Mouse (Mus musculus): ENCODE results near the gene Pold1.

The Pold1 gene

DNA sequence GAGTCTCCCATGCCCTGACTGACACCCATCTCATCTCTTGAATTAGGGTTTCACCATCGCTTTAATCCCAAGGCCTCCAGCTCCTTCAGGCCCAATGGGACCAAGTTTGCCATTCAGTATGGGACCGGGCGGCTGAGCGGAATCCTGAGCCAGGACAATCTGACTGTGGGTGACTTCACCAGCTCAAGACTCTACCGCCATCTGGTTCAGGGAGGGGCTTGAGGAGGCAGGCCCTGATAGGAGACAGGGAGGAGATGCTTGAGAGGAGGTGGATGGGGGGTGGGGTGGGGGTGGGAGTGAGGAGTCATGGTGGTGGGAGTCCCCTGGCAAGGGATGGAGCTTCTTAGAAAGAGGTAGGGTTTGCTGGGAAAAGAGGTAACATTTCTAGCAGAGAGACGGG is 33.0 kb upstream of the Pold1 start:
- no peak for DNase-seq (ENCODE audit: low read depth, low spot score)

DNA sequence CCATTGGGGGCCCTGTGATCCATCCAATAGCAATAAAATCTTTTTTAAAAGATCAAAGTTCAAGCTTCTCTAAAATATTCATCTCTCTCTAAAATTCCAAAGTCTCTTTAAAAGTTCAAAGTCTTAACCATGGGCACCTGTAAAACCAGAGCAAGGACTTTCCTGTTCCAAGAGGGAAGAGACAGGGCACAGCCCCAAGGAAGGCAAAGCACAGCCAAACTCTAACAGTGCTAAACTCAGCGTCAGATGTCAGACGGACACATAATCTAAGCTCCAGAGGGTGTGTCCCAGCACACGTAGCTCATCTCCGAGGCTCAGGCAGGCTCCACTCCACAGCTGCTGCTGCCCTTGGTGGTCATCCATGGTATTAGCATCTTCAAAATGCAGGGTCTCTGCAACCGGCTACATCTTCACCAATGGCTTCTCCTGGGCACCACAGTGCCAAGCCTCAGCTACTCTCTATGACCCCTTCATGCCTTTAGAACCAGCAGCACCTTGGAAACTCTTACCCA is 27.7 kb upstream of the Pold1 start:
- no peak for DNase-seq (ENCODE audit: low read depth, low spot score)

GRCm38 (mm10) chr7:44572956-44573484 is 24.4 kb upstream of the Pold1 start:
- no peak for DNase-seq (ENCODE audit: low read depth, low spot score)

DNA sequence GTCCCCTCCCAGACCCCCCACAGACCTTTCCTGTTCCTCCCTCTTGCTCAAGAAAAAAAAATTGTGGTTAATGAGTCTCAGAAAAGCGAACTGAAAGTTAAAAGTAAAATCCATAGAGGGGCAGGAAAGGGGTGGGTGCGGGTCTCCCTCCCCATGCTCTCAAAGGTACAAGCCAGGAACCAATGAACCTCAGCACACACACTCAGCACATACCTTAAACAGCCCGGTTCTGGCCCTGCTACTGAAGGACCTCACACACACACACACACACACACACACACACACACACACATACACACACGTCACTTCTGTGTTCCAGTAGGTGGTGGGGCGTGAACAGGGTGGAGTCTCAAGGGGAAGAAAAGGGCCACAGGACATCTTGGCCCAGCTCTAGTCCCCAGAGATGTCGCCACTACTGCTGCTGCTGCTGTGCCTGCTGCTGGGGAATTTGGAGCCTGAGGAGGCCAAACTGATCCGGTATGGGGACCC is 23.6 kb upstream of the Pold1 start, which contains the start of gene Napsa:
Napsa (plus strand) TSS at position 168 of the 489 bp plus-strand sequence.
- DNase-seq (ENCODE audit: low read depth, low spot score), result no peak

DNA sequence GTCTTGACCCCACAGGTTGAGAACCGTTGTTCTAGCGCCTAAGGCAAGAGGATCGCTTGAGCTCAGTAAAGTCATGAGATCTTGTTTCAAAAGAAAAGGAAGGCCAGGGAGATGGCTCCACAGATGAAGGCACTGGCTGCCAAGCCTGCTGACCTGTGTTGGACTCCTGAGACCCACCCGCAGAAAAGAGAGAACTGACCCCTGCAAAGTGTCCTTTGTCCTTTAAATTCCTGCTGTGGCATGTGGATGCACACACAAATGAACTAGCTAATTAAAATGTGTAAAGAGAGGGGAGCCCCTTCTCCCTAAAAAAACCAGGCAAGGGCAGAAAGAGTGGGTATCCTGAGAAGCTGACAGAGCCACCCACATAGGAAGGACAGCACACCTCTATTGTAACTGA is 23.2 kb upstream of the Pold1 start:
- no peak for DNase-seq (ENCODE audit: low read depth, low spot score)

- no peak for DNase-seq (ENCODE audit: low read depth, low spot score)
These were observed 22.3 kb upstream of the Pold1 start for GRCm38 (mm10) chr7:44570989-44571388.

GRCm38 (mm10) chr7:44568803-44569202 is 20.2 kb upstream of the Pold1 start:
- no peak for DNase-seq (ENCODE audit: low read depth, low spot score)

- DNase-seq (ENCODE audit: low read depth, low spot score), result no peak
These were observed 16.8 kb upstream of the Pold1 start for GRCm38 (mm10) chr7:44565414-44565813.

DNA sequence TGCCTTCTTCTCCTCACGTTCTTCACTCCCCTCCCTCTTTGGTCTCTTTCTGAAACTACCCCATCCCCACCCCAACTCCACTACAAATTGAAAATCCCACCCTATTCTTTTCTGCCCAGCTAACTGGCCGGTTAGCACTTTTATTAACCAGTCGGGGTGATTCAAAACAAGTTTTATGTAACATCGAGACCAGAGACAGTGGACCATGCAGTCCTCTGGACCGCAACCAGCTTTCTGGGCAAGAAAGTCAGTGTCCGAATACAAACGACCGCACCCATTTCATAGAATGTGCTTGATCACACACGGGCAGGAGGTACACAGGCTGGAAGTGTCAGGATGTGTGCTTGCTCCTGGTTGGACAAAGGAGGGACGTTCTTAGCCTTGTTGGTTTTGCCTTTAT is 15.8 kb upstream of the Pold1 start:
- DNase-seq (ENCODE audit: low read depth, low spot score), result no peak

GRCm38 (mm10) chr7:44563284-44563683 is 14.6 kb upstream of the Pold1 start:
- no peak for DNase-seq (ENCODE audit: low read depth, low spot score)

GRCm38 (mm10) chr7:44560435-44561400 is 12.1 kb upstream of the Pold1 start:
- DNase-seq (ENCODE audit: low read depth, low spot score), result peak; percentile 56

GRCm38 (mm10) chr7:44557629-44558028 is 9.0 kb upstream of the Pold1 start:
- no peak for DNase-seq (ENCODE audit: low read depth, low spot score)

GRCm38 (mm10) chr7:44553826-44554225 is 5.2 kb upstream of the Pold1 start, which contains the start of gene Nr1h2:
Nr1h2 (minus strand) TSS chr7:44553951.
- DNase-seq (ENCODE audit: low read depth, low spot score), result peak; percentile 87

DNA sequence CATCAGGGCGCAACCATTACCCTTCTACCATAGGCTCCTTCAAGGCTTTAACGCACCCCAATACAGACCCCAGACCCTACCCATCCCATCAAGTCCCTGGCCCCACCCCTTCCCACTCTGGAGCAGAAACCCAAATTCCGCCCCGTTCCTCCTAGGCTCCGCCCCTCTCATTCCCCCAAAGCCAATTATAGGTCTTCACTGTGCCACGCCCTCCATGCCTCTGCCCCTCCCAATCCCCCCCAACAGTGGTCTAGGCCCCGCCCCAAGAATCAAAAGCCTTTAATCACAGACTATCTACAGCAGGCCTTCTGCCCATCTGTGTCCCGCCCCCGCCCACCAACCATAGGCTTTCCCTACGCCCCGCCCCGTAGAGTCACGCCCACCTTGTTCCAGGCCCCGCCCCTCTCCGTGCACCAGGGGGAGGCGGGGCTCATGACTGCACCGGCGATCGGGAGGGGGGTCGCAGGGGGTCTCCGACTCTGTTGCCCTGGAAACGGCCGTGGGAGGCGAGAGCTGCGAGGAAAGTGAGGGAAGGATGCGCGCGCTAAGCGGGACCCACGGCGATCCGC is 4.6 kb upstream of the Pold1 start:
- DNase-seq (ENCODE audit: low read depth, low spot score), result peak; percentile 69

DNA sequence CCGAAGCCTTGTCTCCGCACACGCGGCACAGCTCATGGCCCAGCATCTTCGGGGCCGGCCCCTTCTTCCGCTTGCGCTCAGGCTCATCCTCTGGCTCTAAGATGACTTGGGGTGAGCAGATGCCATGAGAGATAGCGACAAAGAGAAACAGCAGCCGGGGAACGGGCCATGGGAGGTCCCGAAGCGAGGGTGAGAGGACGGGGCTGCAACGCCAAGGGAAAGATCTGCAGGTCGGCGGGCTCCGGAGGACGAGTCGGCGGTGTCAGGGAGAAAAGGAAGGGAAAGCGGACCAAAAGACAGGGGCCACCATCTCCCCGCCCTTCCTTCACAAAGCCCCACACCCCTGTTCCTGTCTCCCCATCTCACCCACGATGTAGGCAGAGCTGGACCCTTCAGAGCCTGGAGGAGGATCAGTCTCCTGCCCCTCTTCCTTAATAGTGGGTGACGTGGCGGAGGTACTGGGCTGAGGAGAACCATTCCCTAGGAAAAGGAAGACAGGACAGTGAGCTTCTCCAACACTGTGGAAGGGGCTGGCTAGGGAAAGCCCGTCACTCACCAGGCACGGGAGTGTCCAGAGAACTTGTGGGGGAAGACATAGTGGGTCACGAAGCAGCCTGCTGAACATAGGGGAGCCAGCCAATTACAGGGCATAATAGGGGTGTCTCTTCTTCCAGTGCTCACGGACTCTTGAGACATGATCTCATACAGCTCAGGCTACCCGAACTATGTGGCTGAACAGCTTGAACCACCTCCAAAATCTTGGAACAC is 3.7 kb upstream of the Pold1 start:
- DNase-seq (ENCODE audit: low read depth, low spot score), result no peak

DNA sequence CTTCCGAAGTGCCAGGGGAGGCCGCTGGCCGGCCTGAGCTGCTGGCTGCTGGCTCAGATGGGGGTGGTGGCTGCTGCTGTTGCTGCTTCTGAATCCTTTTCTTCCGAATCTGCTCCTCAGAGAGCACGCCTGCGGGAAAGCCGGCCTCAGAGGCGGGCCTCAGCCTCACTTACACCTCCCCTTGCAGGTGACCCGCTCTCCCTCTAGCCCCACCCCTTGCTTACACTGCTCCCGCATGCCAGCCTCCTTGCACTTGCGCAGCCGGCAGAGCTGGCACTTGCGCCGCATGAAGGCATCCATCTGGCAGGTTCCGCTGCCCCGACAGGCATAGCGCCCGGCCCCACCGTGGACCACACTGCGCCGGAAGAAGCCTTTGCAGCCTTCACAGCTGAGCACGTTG is 3.1 kb upstream of the Pold1 start:
- no peak for DNase-seq (ENCODE audit: low read depth, low spot score)

GRCm38 (mm10) chr7:44551301-44551700 is 2.7 kb upstream of the Pold1 start:
- DNase-seq (ENCODE audit: low read depth, low spot score), result no peak

GRCm38 (mm10) chr7:44550409-44550678 is 1.7 kb upstream of the Pold1 start:
- no peak for DNase-seq (ENCODE audit: low read depth, low spot score)

- no peak for DNase-seq (ENCODE audit: low read depth, low spot score)
These were observed 1.2 kb upstream of the Pold1 start for GRCm38 (mm10) chr7:44549621-44550408.

- DNase-seq (ENCODE audit: low read depth, low spot score), result no peak
These were observed 924 bp downstream of the Pold1 start for GRCm38 (mm10) chr7:44547725-44548124.

DNA sequence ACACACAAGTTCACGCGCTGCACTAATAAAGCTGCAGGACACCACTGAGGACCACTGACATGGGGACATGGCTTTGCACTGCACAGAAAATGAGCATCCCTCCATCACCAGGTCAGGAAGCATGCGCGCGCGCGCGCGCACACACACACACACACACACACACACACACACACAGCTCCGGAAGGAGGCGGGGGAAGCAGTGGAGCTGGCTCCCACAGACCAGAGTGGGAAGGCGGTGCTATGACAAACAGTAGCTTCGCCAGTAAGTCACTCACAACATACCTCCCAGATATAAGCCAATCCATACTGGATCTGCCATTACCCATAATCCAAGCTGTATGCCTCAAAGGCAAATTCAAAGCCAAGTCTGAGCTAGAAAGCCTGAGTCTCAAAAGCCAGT is 1.6 kb downstream of the Pold1 start:
- DNase-seq (ENCODE audit: low read depth, low spot score), result no peak

Data from c-Kit-negative CD71-positive TER-119-positive erythroid progenitor cells, embryonic 14.5 days (primary cell).